Mouse (Mus musculus) mouse embryonic stem cell (cell line): ENCODE results near the gene Gm11077.

Experiments
- in situ Hi-C, 2 experiments: fragments of 300-500 bp; cut with MboI; formaldehyde crosslinking; loops; 1 replicate in 1 of 2; 3 replicates in 1 of 2; pipeline ENCODE4 v1.14.3; 2019 to 2020; ENCODE audit warnings: low sequenced_read_pairs in 2 of 2, low pct_unique_long_range_greater_than_20kb in 1 of 2, mixed read lengths in 1 of 2; ENCODE audit not compliant: unreplicated experiment in 1 of 2

The Gm11077 gene

GRCm38 (mm10) chr6:140731402-140731730 lies 2.3 kb downstream of the Gm11077 start:
- in situ Hi-C loops = no loop called here

DNA sequence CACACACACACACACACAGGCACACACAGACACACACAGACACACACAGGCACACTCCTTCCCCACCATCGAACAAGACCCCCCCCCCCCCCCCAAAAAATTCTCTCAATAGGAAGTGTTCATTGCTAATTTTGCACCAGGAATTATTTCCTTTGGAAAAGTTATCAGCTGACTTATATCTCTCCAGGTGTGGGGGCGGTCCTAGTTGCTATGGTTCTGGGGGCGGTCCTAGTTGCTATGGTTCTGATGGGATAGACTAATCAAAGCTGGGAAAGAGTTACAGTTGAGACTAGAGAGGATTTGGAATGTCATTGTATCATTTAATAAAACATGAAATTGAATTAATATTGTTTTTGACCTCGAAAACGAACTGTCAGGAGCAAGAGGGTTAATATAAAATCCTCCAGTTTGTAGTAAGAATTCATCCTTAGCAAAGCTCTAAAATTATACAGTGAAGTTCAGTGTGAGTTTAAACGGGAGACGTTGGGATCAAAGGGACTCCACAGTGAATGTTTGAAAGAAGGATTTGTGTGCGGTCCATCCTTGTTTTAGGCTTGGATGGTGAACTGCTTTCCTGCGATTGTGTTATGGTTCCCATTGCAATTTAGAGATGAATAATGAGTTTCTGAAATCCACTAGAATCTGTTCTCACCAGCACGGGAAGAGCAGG lies 4.0 kb downstream of the Gm11077 start:
- in situ Hi-C loops = no loop called here

GRCm38 (mm10) chr6:140733641-140733986 lies 4.5 kb downstream of the Gm11077 start:
- in situ Hi-C loops = no loop called here

DNA sequence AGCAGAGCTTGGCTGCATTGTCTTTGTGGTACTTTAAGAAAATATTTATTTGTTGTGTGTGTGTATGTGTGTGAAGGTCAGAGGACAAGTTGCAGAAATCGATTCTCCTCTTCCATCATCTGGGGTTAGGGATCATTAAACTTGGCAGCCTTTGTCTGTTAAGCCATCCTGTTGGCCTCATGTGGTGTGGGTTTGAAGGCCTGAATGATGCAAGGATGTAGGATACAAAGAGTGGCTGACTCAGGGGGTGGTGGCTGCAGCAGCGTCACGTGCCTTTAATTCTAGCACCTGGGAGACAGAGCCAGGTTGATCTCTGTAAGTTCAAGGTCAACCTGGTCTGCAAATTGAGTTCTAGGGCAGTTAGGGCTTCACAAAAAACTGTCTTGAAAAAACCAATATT lies 16.5 kb downstream of the Gm11077 start:
- in situ Hi-C loops = no loop called here

- in situ Hi-C loops = no loop called here
Measured at GRCm38 (mm10) chr6:140747591-140747990, 18.5 kb downstream of the Gm11077 start.

GRCm38 (mm10) chr6:140750371-140751080 lies 21.4 kb downstream of the Gm11077 start:
- in situ Hi-C loops = no loop called here

GRCm38 (mm10) chr6:140766365-140766764 lies 37.3 kb downstream of the Gm11077 start:
- in situ Hi-C loops = no loop called here

DNA sequence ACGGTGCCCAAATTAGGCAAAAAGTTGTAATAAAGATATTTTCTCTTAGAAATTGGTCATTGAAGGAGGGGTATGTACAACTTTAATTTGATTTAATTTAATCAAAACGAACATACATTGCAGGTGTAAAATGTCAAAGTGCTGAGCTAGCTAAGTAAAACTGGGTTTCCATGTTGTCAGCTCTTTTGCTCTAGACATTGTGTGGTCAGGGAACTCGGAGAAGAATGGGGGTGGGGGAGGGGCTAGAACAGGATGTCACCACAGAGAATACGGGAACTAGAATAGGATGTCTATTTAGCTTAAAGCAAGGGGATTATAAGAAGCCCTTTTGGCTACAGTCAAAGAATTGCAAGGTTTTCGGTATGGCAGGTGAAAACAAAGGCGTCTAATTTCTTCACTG lies 38.2 kb downstream of the Gm11077 start:
- in situ Hi-C loops = no loop called here

DNA sequence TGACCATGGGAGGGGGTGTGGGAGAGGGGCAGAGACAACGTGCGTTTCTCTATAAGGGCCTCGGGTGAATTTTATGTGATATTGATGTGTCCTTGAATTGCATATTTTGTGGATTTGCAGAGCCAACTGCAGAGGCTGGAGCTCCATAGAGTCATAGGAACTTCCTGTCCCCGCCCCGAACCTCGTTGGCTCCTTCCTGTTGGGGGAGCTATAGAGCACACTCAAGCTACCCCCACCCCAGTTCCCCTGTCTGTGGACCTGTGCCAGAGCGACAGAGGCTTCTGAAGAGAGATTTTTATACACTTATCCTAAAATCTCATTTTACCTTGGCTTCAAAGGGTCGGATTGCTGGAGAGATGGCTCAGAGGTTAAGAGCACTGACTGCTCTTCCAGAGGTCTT lies 39.1 kb downstream of the Gm11077 start:
- in situ Hi-C loops = no loop called here

GRCm38 (mm10) chr6:140768859-140769640 lies 40.0 kb downstream of the Gm11077 start:
- in situ Hi-C loops = no loop called here

DNA sequence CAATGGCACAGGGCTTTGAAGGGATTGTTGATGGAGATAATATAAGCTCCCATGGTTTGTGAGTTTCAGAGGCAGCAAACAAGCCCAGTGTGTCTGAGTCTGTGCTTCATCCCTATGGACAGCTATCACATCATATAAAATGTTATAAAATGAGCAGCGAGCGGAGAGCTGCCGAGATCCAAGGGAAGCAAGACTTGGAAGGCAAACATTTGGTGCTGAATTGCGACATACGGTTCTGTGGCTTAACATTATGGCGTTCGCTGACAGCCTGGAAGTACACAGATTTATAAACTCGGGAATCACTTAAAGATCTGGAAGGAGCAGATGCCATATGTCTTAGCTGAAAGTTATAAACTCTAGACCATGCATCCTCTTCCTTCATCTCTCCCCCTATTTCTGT lies 47.2 kb downstream of the Gm11077 start:
- in situ Hi-C loops = no loop called here

DNA sequence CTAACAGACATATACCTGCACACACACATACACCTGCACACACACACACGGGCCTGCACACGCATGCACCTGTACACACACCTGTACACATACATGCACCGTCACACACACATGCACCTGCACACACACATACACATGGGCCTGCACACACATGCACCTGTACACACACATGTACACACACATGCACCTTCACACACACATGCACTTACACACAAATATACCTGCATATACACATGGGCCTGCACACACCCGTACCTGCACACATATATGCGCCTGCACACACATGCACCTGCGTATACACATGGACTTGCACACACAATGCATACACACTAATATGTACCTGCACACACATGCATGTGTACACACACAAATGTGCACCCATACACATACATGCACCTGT lies 53.4 kb downstream of the Gm11077 start:
- in situ Hi-C loops = no loop called here

DNA sequence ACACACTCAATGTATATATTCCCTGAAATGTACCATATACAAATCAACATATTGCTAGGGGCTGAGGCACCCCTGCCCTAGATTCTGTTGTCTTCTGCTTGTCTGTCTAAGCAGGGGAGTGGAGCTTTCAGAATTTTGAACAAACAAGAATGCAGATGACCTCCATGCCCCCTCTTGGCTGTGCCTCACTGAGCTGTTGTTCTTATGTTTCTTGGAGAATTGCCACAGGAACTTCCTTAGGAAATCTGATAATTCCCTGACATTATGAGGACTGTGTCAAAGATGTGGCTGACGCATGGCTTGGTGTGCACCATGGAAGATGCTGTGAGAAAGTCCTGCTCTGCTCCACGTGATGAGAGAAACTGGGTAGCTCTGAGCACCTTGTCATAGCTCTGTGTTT lies 57.0 kb downstream of the Gm11077 start:
- in situ Hi-C loops = no loop called here

DNA sequence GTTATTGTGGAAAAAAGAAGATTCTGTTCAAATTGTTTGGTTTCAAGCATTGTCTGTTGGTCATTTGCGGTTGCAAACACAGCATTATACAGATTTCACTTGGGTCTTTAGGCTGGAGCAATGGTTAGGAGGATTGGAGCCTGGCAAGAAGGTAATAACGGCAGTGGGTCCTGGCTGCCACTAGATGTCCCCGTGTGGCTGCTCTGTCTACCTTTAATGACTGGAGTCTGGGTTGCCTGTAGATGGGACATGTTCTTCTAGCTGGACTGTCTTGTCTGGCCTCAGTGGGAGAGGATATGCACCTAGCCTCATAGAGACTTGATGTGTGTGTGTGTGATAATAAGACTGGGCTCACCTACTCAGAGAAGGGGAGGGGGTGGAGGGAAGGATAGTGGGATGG lies 60.8 kb downstream of the Gm11077 start:
- in situ Hi-C loops = no loop called here

- in situ Hi-C loops = no loop called here
Measured at GRCm38 (mm10) chr6:140793676-140794262, 64.7 kb downstream of the Gm11077 start.

GRCm38 (mm10) chr6:140798841-140799240 lies 69.8 kb downstream of the Gm11077 start:
- in situ Hi-C loops = no loop called here

- in situ Hi-C loops = no loop called here
Measured at GRCm38 (mm10) chr6:140799435-140800040, 70.5 kb downstream of the Gm11077 start.

GRCm38 (mm10) chr6:140800587-140800986 lies 71.5 kb downstream of the Gm11077 start:
- in situ Hi-C loops = no loop called here
